Mouse (Mus musculus) cerebellum, adult 2 months (tissue): ENCODE measurements at regions not wholly inside any gene's neighbourhood (a gene's known extent, or its start where the extent isn't known, plus 50 kb on each side); places are given as distances from the start of the nearest gene placed in this dataset.

Experiments used
- DNase-seq, 2 experiments: peaks; one replicate each; pipeline ENCODE4 v3.0.0; 2021
- H3K27ac ChIP-seq: fragments of 200-500 bp; 2 replicates; pipeline ENCODE4 v1.5.1; 2012; ENCODE audit warnings: low read length, control low read depth, inconsistent platforms; ENCODE audit not compliant: insufficient read depth
- H3K27me3 ChIP-seq: fragments of 200-500 bp; 2 replicates; pipeline ENCODE4 v1.6.1; 2012; ENCODE audit warnings: inconsistent platforms, mild to moderate bottlenecking, low read length, moderate library complexity; ENCODE audit not compliant: control insufficient read depth, insufficient read depth
- H3K4me1 ChIP-seq: fragments of 200-500 bp; 2 replicates; pipeline ENCODE4 v1.6.1; 2011; ENCODE audit warnings: low read length; ENCODE audit not compliant: control insufficient read depth, insufficient read depth
- H3K4me3 ChIP-seq: fragments of 200-500 bp; replicated peaks from 2 replicates; pipeline ENCODE3; 2011; ENCODE audit warnings: mild to moderate bottlenecking, low read depth, low read length, control low read depth; ENCODE audit not compliant: insufficient read depth
- CTCF ChIP-seq: fragments of 200-500 bp; IDR thresholded peaks from 2 replicates; pipeline ENCODE4 v1.5.1; 2011; ENCODE audit warnings: low read depth, mild to moderate bottlenecking, control low read depth, low read length, moderate library complexity, borderline replicate concordance; ENCODE audit not compliant: insufficient read depth
- POLR2A ChIP-seq: fragments of 200-500 bp; IDR thresholded peaks from 2 replicates; pipeline ENCODE4 v1.6.1; 2011; ENCODE audit warnings: low read length, control low read depth, borderline replicate concordance; ENCODE audit not compliant: insufficient read depth
- WGBS: fragments of 180-500 bp; shearing (Covaris S2); methylation state at CpG from one replicate; pipeline ENCODE4 v1.1.7; 2018; 5-methylcytosine and 5-hydroxymethylcytosine counted together

- no peak for DNase-seq
- Histone ChIP-seq H3K4me1 (no peaks in the 10 kb centered on the region), H3K4me3 (no peak overlapping the region), H3K27ac (no peak overlapping the region), H3K27me3 (no peaks in the 10 kb centered on the region)
- 54% methylated on average over 7 of the region's 7 CpGs for WGBS
- TF ChIP-seq POLR2A, result no peak
- TF ChIP-seq CTCF, result no peak
Measured at GRCm38 (mm10) chr8:113549200-113549599, 86.2 kb upstream of the Mon1b start.

- no peak overlapping the region for H3K27ac ChIP-seq
- no peak for DNase-seq
- H3K27me3 ChIP-seq, result no peaks in the 10 kb centered on the region
- H3K4me3 ChIP-seq, result no peak overlapping the region
- WGBS, result 76% methylated on average over 12 of the region's 12 CpGs
- TF ChIP-seq CTCF (no peak), POLR2A (no peak)
- H3K4me1 ChIP-seq, result no peaks in the 10 kb centered on the region
Measured at GRCm38 (mm10) chr8:113551454-113552273, 83.7 kb upstream of the Mon1b start.

- 77% methylated on average over 5 of the region's 5 CpGs for WGBS
- Histone ChIP-seq H3K27me3 (no peaks in the 10 kb centered on the region), H3K4me3 (no peak overlapping the region), H3K27ac (no peak overlapping the region), H3K4me1 (no peaks in the 10 kb centered on the region)
- DNase-seq, result no peak
- TF ChIP-seq CTCF (no peak), POLR2A (no peak)
Measured at GRCm38 (mm10) chr8:113552826-113553225, 82.6 kb upstream of the Mon1b start.

DNA sequence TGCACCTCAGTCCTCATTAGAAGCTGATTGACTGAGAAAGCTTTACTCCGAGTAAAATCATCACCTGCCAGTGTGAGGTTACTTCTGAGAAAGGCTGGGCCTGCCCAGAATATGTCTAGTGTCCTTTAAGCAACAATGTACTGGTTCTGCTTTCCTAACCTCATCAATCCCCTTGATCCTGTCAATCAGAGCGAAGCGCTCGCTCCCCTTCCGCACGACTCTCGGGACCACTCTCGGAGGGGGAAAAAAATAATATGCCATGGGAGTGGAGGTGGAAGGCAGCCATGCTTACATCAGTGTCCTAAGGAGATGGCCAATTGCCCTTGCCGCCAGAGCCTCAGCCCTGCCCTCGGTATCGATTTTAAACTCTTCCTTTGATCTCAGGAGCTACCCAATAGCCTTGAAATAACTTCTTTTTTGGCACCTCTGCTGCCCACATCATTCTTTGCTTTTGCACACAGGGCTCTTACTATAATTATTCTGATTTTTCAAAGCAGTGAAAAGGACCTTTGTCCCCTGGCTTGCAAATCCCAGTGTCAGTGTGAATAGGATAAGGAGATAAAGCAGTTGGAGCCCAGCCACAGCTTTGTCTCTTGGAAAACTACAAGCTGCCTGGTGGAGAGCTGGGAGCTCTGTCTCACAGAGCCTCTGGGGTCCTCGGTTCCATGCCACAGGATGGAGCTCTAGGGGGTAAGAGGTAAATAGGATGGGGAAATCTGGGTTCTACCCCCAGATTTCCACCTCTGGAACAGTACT is 80.5 kb upstream of the Mon1b start:
- Histone ChIP-seq H3K4me3 (no peak overlapping the region), H3K4me1 (no peaks in the 10 kb centered on the region), H3K27ac (no peak overlapping the region), H3K27me3 (no peaks in the 10 kb centered on the region)
- no peak for TF ChIP-seq CTCF
- TF ChIP-seq POLR2A, result no peak
- WGBS, result 17% methylated on average over 12 of the region's 12 CpGs
- no peak for DNase-seq

DNA sequence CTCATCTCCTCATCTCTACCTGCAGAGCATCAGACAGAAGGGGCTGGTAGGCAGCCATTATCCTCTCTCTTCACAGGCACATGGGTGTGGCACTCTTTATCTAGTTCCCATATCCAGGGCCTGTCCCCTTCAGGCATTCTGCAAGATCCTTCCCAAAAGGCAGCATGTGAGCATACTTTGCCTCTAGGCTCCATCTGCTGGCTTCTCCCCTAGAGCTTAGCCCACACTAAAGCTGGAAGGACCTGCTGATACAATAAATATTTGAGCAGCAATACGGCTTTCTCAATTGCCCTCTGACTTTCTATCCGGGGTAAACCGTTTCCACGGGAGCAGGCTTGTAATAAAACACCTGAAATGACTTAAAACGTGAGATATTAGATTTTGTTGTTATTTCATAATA is 78.4 kb upstream of the Mon1b start:
- H3K4me1 ChIP-seq, result no peaks in the 10 kb centered on the region
- TF ChIP-seq CTCF, result no peak
- TF ChIP-seq POLR2A, result no peak
- 90% methylated on average over 5 of the region's 5 CpGs for WGBS
- H3K27me3 ChIP-seq, result no peaks in the 10 kb centered on the region
- no peak for DNase-seq
- no peak overlapping the region for H3K27ac ChIP-seq
- H3K4me3 ChIP-seq, result no peak overlapping the region

- TF ChIP-seq POLR2A, result no peak
- TF ChIP-seq CTCF, result no peak
- Histone ChIP-seq H3K4me1 (no peaks in the 10 kb centered on the region), H3K27me3 (no peaks in the 10 kb centered on the region), H3K27ac (no peak overlapping the region), H3K4me3 (no peak overlapping the region)
- peak in 1 of 2 experiments; percentile 2 for DNase-seq
- 74% methylated on average over 10 of the region's 10 CpGs for WGBS
Measured at GRCm38 (mm10) chr8:113581098-113581497, 54.3 kb upstream of the Mon1b start.

- TF ChIP-seq CTCF, result no peak
- no peak for TF ChIP-seq POLR2A
- no peak for DNase-seq
- WGBS, result 66% methylated on average over 12 of the region's 12 CpGs
- Histone ChIP-seq H3K4me1 (no peaks in the 10 kb centered on the region), H3K27me3 (no peaks in the 10 kb centered on the region), H3K4me3 (no peak overlapping the region), H3K27ac (no peak overlapping the region)
Measured at GRCm38 (mm10) chr8:113581704-113582103, 53.7 kb upstream of the Mon1b start.

GRCm38 (mm10) chr8:113582180-113582975 is 53.0 kb upstream of the Mon1b start:
- Histone ChIP-seq H3K27ac (no peak overlapping the region), H3K27me3 (no peaks in the 10 kb centered on the region), H3K4me1 (no peaks in the 10 kb centered on the region), H3K4me3 (no peak overlapping the region)
- DNase-seq, result peak; percentile 23 to 27
- no peak for TF ChIP-seq POLR2A
- TF ChIP-seq CTCF, result peak; percentile 76
- WGBS, result 18% methylated on average over 16 of the region's 16 CpGs
